Mouse (Mus musculus): ENCODE results near the gene Prmt9. TPM values are rescaled to one million over a fixed set of nuclear protein-coding genes. Genes with fewer than 3 reads are reported as not detected.

Prmt9 gene
- polyA plus RNA-seq (2016; fragmentation: Nextera tagmentation; extraction: Ambion mirVana), result 19.6 and 20.8 TPM in 2 replicates

GRCm38 (mm10) chr8:77549121-77549706 is at the start of gene Prmt9:
TSS of gene Prmt9 (plus strand) at chr8:77549397.
- 4% methylated on average over 40 of the region's 42 CpGs for WGBS
- peak; percentile 96 for ATAC-seq (ENCODE audit: low FRiP score)
- peak within 1 kb of the TSS; percentile 81 for H3K27ac ChIP-seq

GRCm38 (mm10) chr8:77500264-77500663 is 48.9 kb upstream of the Prmt9 start:
- Histone ChIP-seq H3K4me2 (no peak overlapping the region), H3K4me1 (no peaks in the 10 kb centered on the region), H3K4me3 (replicated peaks) (no peak overlapping the region), H3K9ac (no peak overlapping the region), H3K27me3 (no peaks in the 10 kb centered on the region), H3K27ac (no peak overlapping the region), H3K36me3 (replicated peaks) (no peaks in the 10 kb centered on the region), H3K9me3 (no peaks in the 10 kb centered on the region)
- no peak for ATAC-seq (ENCODE audit: low FRiP score)
- 90% methylated on average over 3 of the region's 3 CpGs for WGBS

More at GRCm38 (mm10) chr8:77549121-77549706, at the start of gene Prmt9:
- Histone ChIP-seq H3K9ac (peak within 1 kb of the TSS; percentile 87), H3K4me3 (replicated peaks) (peak within 1 kb of the TSS; percentile 82), H3K4me2 (peak within 1 kb of the TSS; percentile 78), H3K4me1 (peaks cover 19% of the 10 kb centered on the region), H3K27me3 (no peaks in the 10 kb centered on the region), H3K9me3 (no peaks in the 10 kb centered on the region), H3K36me3 (replicated peaks) (peaks cover 26% of the 10 kb centered on the region)

GRCm38 (mm10) chr8:77501131-77501530 is 48.1 kb upstream of the Prmt9 start:
- Histone ChIP-seq H3K27me3 (no peaks in the 10 kb centered on the region), H3K9me3 (no peaks in the 10 kb centered on the region), H3K9ac (no peak overlapping the region), H3K27ac (no peak overlapping the region), H3K36me3 (replicated peaks) (no peaks in the 10 kb centered on the region), H3K4me3 (replicated peaks) (no peak overlapping the region), H3K4me1 (no peaks in the 10 kb centered on the region), H3K4me2 (no peak overlapping the region)
- no peak for ATAC-seq (ENCODE audit: low FRiP score)
- 92% methylated on average over 8 of the region's 8 CpGs for WGBS

- Histone ChIP-seq H3K36me3 (replicated peaks) (no peaks in the 10 kb centered on the region), H3K27ac (no peak overlapping the region), H3K4me2 (no peak overlapping the region), H3K4me3 (replicated peaks) (no peak overlapping the region), H3K9ac (no peak overlapping the region), H3K27me3 (no peaks in the 10 kb centered on the region), H3K9me3 (no peaks in the 10 kb centered on the region), H3K4me1 (no peaks in the 10 kb centered on the region)
- ATAC-seq (ENCODE audit: low FRiP score), result no peak
- 94% methylated on average over 6 of the region's 6 CpGs for WGBS
Measured at GRCm38 (mm10) chr8:77502547-77502946, 46.6 kb upstream of the Prmt9 start.

GRCm38 (mm10) chr8:77506539-77506938 is 42.7 kb upstream of the Prmt9 start:
- Histone ChIP-seq H3K4me2 (no peak overlapping the region), H3K9me3 (no peaks in the 10 kb centered on the region), H3K36me3 (replicated peaks) (no peaks in the 10 kb centered on the region), H3K4me1 (no peaks in the 10 kb centered on the region), H3K4me3 (replicated peaks) (no peak overlapping the region), H3K9ac (no peak overlapping the region), H3K27ac (no peak overlapping the region), H3K27me3 (peaks cover 12% of the 10 kb centered on the region)
- no peak for ATAC-seq (ENCODE audit: low FRiP score)
- 86% methylated on average over 7 of the region's 7 CpGs for WGBS

- ATAC-seq (ENCODE audit: low FRiP score), result no peak
Measured at GRCm38 (mm10) chr8:77507510-77508035, 41.6 kb upstream of the Prmt9 start.

GRCm38 (mm10) chr8:77509044-77509443 is 40.2 kb upstream of the Prmt9 start:
- Histone ChIP-seq H3K4me2 (no peak overlapping the region), H3K9me3 (no peaks in the 10 kb centered on the region), H3K4me3 (replicated peaks) (no peak overlapping the region), H3K4me1 (peaks cover 12% of the 10 kb centered on the region), H3K27me3 (peaks cover 28% of the 10 kb centered on the region), H3K9ac (no peak overlapping the region), H3K27ac (no peak overlapping the region), H3K36me3 (replicated peaks) (no peaks in the 10 kb centered on the region)
- ATAC-seq (ENCODE audit: low FRiP score), result no peak
- 91% methylated on average over 7 of the region's 7 CpGs for WGBS

More at GRCm38 (mm10) chr8:77507510-77508035, 41.6 kb upstream of the Prmt9 start:
- no peak overlapping the region for H3K9ac ChIP-seq
- peaks cover 14% of the 10 kb centered on the region for H3K27me3 ChIP-seq
- H3K4me2 ChIP-seq, result no peak overlapping the region
- no peak overlapping the region for H3K4me3 ChIP-seq (replicated peaks)
- 88% methylated on average over 10 of the region's 10 CpGs for WGBS
- no peaks in the 10 kb centered on the region for H3K9me3 ChIP-seq
- H3K4me1 ChIP-seq, result peaks cover 8% of the 10 kb centered on the region
- no peaks in the 10 kb centered on the region for H3K36me3 ChIP-seq (replicated peaks)
- no peak overlapping the region for H3K27ac ChIP-seq

GRCm38 (mm10) chr8:77510426-77510825 is 38.8 kb upstream of the Prmt9 start:
- Histone ChIP-seq H3K9me3 (no peaks in the 10 kb centered on the region), H3K4me2 (no peak overlapping the region), H3K27me3 (peaks cover 42% of the 10 kb centered on the region), H3K9ac (no peak overlapping the region), H3K27ac (no peak overlapping the region), H3K4me1 (peaks cover 12% of the 10 kb centered on the region), H3K36me3 (replicated peaks) (no peaks in the 10 kb centered on the region), H3K4me3 (replicated peaks) (no peak overlapping the region)
- WGBS, result 74% methylated on average over 3 of the region's 3 CpGs
- ATAC-seq (ENCODE audit: low FRiP score), result no peak

GRCm38 (mm10) chr8:77511750-77512493 is 37.3 kb upstream of the Prmt9 start:
- Histone ChIP-seq H3K4me1 (peaks cover 25% of the 10 kb centered on the region), H3K27ac (no peak overlapping the region), H3K9me3 (no peaks in the 10 kb centered on the region), H3K9ac (no peak overlapping the region), H3K4me3 (replicated peaks) (no peak overlapping the region), H3K36me3 (replicated peaks) (no peaks in the 10 kb centered on the region), H3K27me3 (peaks cover 56% of the 10 kb centered on the region), H3K4me2 (no peak overlapping the region)
- ATAC-seq (ENCODE audit: low FRiP score), result no peak
- 19% methylated on average over 13 of the region's 13 CpGs for WGBS

- Histone ChIP-seq H3K36me3 (replicated peaks) (no peaks in the 10 kb centered on the region), H3K4me2 (no peak overlapping the region), H3K27me3 (peaks cover 66% of the 10 kb centered on the region), H3K27ac (no peak overlapping the region), H3K4me3 (replicated peaks) (no peak overlapping the region), H3K9me3 (no peaks in the 10 kb centered on the region), H3K4me1 (peaks cover 28% of the 10 kb centered on the region), H3K9ac (no peak overlapping the region)
- no peak for ATAC-seq (ENCODE audit: low FRiP score)
- WGBS, result 92% methylated on average over 8 of the region's 8 CpGs
Measured at GRCm38 (mm10) chr8:77515201-77515600, 34.0 kb upstream of the Prmt9 start.

- Histone ChIP-seq H3K27me3 (peaks cover 63% of the 10 kb centered on the region), H3K4me1 (peaks cover 28% of the 10 kb centered on the region), H3K4me3 (replicated peaks) (no peak overlapping the region), H3K9me3 (no peaks in the 10 kb centered on the region), H3K9ac (no peak overlapping the region), H3K4me2 (0 out of 2 replicates have a peak overlapping the region, but pooled peaks have one; percentile 90), H3K27ac (no peak overlapping the region), H3K36me3 (replicated peaks) (no peaks in the 10 kb centered on the region)
- no peak for ATAC-seq (ENCODE audit: low FRiP score)
- WGBS, result 83% methylated on average over 8 of the region's 8 CpGs
Measured at GRCm38 (mm10) chr8:77515786-77516185, 33.4 kb upstream of the Prmt9 start.

GRCm38 (mm10) chr8:77516845-77517244 is 32.4 kb upstream of the Prmt9 start:
- Histone ChIP-seq H3K4me2 (peak overlapping the region; percentile 90), H3K9ac (peak overlapping the region; percentile 71), H3K4me3 (replicated peaks) (peak overlapping the region; percentile 66), H3K36me3 (replicated peaks) (no peaks in the 10 kb centered on the region), H3K27me3 (peaks cover 55% of the 10 kb centered on the region), H3K4me1 (peaks cover 27% of the 10 kb centered on the region), H3K9me3 (no peaks in the 10 kb centered on the region), H3K27ac (no peak overlapping the region)
- ATAC-seq (ENCODE audit: low FRiP score), result no peak
- WGBS, result 6% methylated on average over 10 of the region's 10 CpGs
